In the genomic region with DNA sequence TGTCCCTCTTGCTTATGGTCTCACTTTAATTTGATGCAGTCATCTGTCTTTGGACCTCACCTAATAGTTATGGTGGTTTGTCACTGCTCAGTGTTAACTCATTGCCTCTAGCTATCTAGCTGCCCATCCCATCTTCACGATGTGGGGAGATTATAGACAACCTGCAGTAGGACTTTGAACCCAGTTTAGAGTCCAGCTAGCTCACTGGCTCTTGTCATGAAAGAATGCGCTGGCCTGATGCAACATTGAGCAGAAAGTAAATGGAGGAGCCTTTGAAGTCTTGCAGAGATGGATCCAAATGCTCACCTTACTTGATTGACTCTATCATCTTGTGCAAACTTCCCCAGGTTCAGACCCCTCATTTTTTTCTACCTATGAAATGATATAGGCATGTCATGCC, we compare ENCODE assay signal across 16 mouse cellular contexts.
"Had no signal": no experiment of that assay in that cellular context is flagged by ENCODE, and none has a peak within 500 bp of the region (broad histone marks: within the 10 kb centered on the region; RNA-seq: fewer than 3 reads in every experiment).

No protein-coding gene starts in this region.

- DNase-seq: retina, postnatal 1 day; right cerebral cortex, adult 18-20 months; right cerebral cortex, postnatal 14 days; right cerebral cortex, postnatal 25 days; right cerebral cortex, postnatal 4 days; spleen, adult 18-20 months; thymus, adult 18-20 months; thymus, adult 2 months; thymus, postnatal 14 days; thymus, postnatal 25 days; thymus, postnatal 36 days; thymus, postnatal 4 days had no signal

- H3K9me3 ChIP-seq: neural tube, embryonic 13.5 days; neural tube, embryonic 15.5 days; stomach, embryonic 15.5 days had no signal

- H3K9ac ChIP-seq: neural tube, embryonic 13.5 days; neural tube, embryonic 15.5 days; stomach, embryonic 15.5 days had no signal

- H3K27me3 ChIP-seq: neural tube, embryonic 13.5 days; neural tube, embryonic 15.5 days; stomach, embryonic 15.5 days had no signal

- H3K4me2 ChIP-seq: neural tube, embryonic 13.5 days; neural tube, embryonic 15.5 days; stomach, embryonic 15.5 days had no signal

- H3K27ac ChIP-seq: neural tube, embryonic 13.5 days; neural tube, embryonic 15.5 days; stomach, embryonic 15.5 days; stomach, postnatal 0 days had no signal

- H3K4me3 ChIP-seq: neural tube, embryonic 13.5 days; neural tube, embryonic 15.5 days; stomach, embryonic 15.5 days had no signal

- H3K4me1 ChIP-seq: neural tube, embryonic 13.5 days; neural tube, embryonic 15.5 days; stomach, embryonic 15.5 days had no signal

- H3K36me3 ChIP-seq: neural tube, embryonic 13.5 days; neural tube, embryonic 15.5 days; stomach, embryonic 15.5 days had no signal
